23 mouse cellular contexts compared by ENCODE assay signal in genomic region chr7:27406481-27406880, GRCm38 (mm10). TPM values are rescaled to one million over a fixed set of nuclear protein-coding genes. Genes with fewer than 3 reads are reported as not detected.
A peak's percentile ranks its signal among the peaks of the same experiment; 100 is the strongest.
DNase-seq lines count a peak whose midpoint lies in the region; TF ChIP-seq lines count a peak whose summit lies in the region.
"Had no signal": no experiment of that assay in that cellular context is flagged by ENCODE, and none has a peak within 500 bp of the region (broad histone marks: within the 10 kb centered on the region; RNA-seq: fewer than 3 reads in every experiment).

No protein-coding gene starts in this region.

- peaks cover 2% of the 10 kb centered on the region for H3K36me3 ChIP-seq in E14TG2a.4 (ENCODE audit: insufficient read depth, low read length)
- H3K36me3 ChIP-seq in limb, embryonic 10.5 days: no peaks in the 10 kb centered on the region
- H3K36me3 ChIP-seq: embryonic facial prominence, embryonic 12.5 days; forebrain, embryonic 12.5 days; neural tube, embryonic 12.5 days had no signal

- peak; percentile 62 for TF ChIP-seq CTCF in layer of hippocampus, adult 2 months (conservative IDR thresholded peaks at IDR 0.05)
- peak; percentile 71 for TF ChIP-seq CTCF in E14TG2a.4 (conservative IDR thresholded peaks at IDR 0.05; ENCODE audit: low read length)

- H3K27me3 ChIP-seq in E14TG2a.4 (ENCODE audit: insufficient read depth, low read length): peaks cover 49% of the 10 kb centered on the region
- peaks cover 95% of the 10 kb centered on the region for H3K27me3 ChIP-seq in limb, embryonic 10.5 days (ENCODE audit: low read depth, poor library complexity, severe bottlenecking)

- H3K4me1 ChIP-seq in E14TG2a.4 (replicated peaks; ENCODE audit: low read depth, low read length): peaks cover 51% of the 10 kb centered on the region
- peaks cover 23% of the 10 kb centered on the region for H3K4me1 ChIP-seq in limb, embryonic 10.5 days

- peak; percentile 38 for DNase-seq in embryo, embryonic 10.5 days (ENCODE audit: low spot score)
- DNase-seq in embryo, embryonic 10 days (ENCODE audit: low spot score): no peak
- no peak for DNase-seq in layer of hippocampus, adult 2 months (ENCODE audit: low spot score in 2 of 2)
- DNase-seq in layer of hippocampus, adult 11-12 months (ENCODE audit: low spot score): no peak
- DNase-seq in mesoderm, embryonic 11.5 days (ENCODE audit: low read depth, low spot score): peak; percentile 29
- no peak for DNase-seq in gastrocnemius, adult 18-20 months (ENCODE audit: low spot score)
- no peak for DNase-seq in limb, embryonic 10.5 days (ENCODE audit: low spot score)
- DNase-seq: adrenal gland, adult 8-10 months; cerebellum, adult 9-11 months; kidney, postnatal 36 days; lung, postnatal 36 days; midbrain, embryonic 14.5 days; thymus, postnatal 4 days had no signal

- no peak overlapping the region for H3K27ac ChIP-seq in layer of hippocampus, adult 2 months
- H3K27ac ChIP-seq in limb, embryonic 10.5 days: no peak overlapping the region
- H3K27ac ChIP-seq: embryonic facial prominence, embryonic 12.5 days; forebrain, embryonic 12.5 days; neural tube, embryonic 12.5 days had no signal

- WGBS in limb, embryonic 10.5 days: 82% methylated on average over 7 of the region's 7 CpGs

- H3K9me3 ChIP-seq in E14TG2a.4 (ENCODE audit: low read length): no peaks in the 10 kb centered on the region; the same call in 1 of the 2 replicates
- no peaks in the 10 kb centered on the region for H3K9me3 ChIP-seq in limb, embryonic 10.5 days (replicated peaks)

- H3K4me3 ChIP-seq in layer of hippocampus, adult 2 months: no peak overlapping the region
- H3K4me3 ChIP-seq in E14TG2a.4 (replicated peaks; ENCODE audit: low read length): no peak overlapping the region
- no peak overlapping the region for H3K4me3 ChIP-seq in limb, embryonic 10.5 days
- H3K4me3 ChIP-seq: embryonic facial prominence, embryonic 12.5 days; forebrain, embryonic 12.5 days; neural tube, embryonic 12.5 days had no signal

RNA-seq across cellular contexts. Expression of gene Sptbn4, which starts 41.0 kb away (rescaled TPM):
- total RNA-seq in layer of hippocampus, adult 2 months (2021): 100 to 1,000 TPM; 147 TPM
- total RNA-seq in gastrocnemius, adult 18-20 months (2021): not detected
- polyA plus RNA-seq in limb, embryonic 10.5 days (2016; fragmentation: Nextera tagmentation; extraction: Ambion mirVana): 0.15 and 0.19 TPM in 2 replicates

RNA-seq across cellular contexts. Expression of gene Blvrb, which starts 41.3 kb away (rescaled TPM):
- total RNA-seq in layer of hippocampus, adult 2 months (2021): 10 to 100 TPM; 17.5 to 18.1 TPM
- 10 to 100 TPM; 12.5 to 12.7 TPM for total RNA-seq in gastrocnemius, adult 18-20 months (2021)
- 33.3 and 34.9 TPM in 2 replicates for polyA plus RNA-seq in limb, embryonic 10.5 days (2016; fragmentation: Nextera tagmentation; extraction: Ambion mirVana)

RNA-seq across cellular contexts. Expression of gene Gm20479, which starts 49.3 kb away (rescaled TPM):
- total RNA-seq in layer of hippocampus, adult 2 months (2021): not detected
- under 1 TPM in 1 of 2 experiments, not detected in 1; 0.57 TPM for total RNA-seq in gastrocnemius, adult 18-20 months (2021)
- polyA plus RNA-seq in limb, embryonic 10.5 days (2016; fragmentation: Nextera tagmentation; extraction: Ambion mirVana): not detected in 2 replicates
- total RNA-seq: heart, adult 8-10 months; heart, postnatal 25 days; left cerebral cortex, adult 18-20 months had no signal
- polyA plus RNA-seq: C2C12; forebrain, embryonic 12.5 days; intestine, embryonic 16.5 days; limb, embryonic 14.5 days; midbrain, embryonic 14.5 days; neural tube, embryonic 12.5 days had no signal

RNA-seq across cellular contexts. Expression of gene Shkbp1, which starts 50.7 kb away (rescaled TPM):
- total RNA-seq in layer of hippocampus, adult 2 months (2021): 10 to 100 TPM; 29.4 to 42.9 TPM
- 1 to 10 TPM; 2.2 to 3.0 TPM for total RNA-seq in gastrocnemius, adult 18-20 months (2021)
- 46.1 and 61.2 TPM in 2 replicates for polyA plus RNA-seq in limb, embryonic 10.5 days (2016; fragmentation: Nextera tagmentation; extraction: Ambion mirVana)

Comparison
In these comparisons a context has a peak if more than half of its experiments do, and no peak if none do; other contexts are left out.
1. DNase-seq: peak in embryo, embryonic 10.5 days (single experiment) and mesoderm, embryonic 11.5 days (single experiment); none in embryo, embryonic 10 days (single experiment), layer of hippocampus, adult 2 months (0 of 2), layer of hippocampus, adult 11-12 months (single experiment), gastrocnemius, adult 18-20 months (single experiment) and limb, embryonic 10.5 days (single experiment).
2. RNA of gene Sptbn4, which starts 41.0 kb away (total RNA-seq): 147 TPM in layer of hippocampus, adult 2 months; not detected in gastrocnemius, adult 18-20 months; every median in the first group is over 100 times any median in the second.